Mouse (Mus musculus) C2C12 (cell line): Measurements from ENCODE around the gene S100a3. TPM values are rescaled to one million over a fixed set of nuclear protein-coding genes. Genes with fewer than 3 reads are reported as not detected.

Source experiments
- H3K27me3 ChIP-seq: one replicate; pipeline ENCODE4 v1.6.1; 2011; ENCODE audit not compliant: control insufficient read depth, insufficient read depth, insufficient read length
- H3K36me3 ChIP-seq: one replicate; pipeline ENCODE4 v1.6.1; 2011; ENCODE audit not compliant: control insufficient read depth, insufficient read depth
- H3K4me3 ChIP-seq: one replicate; pipeline ENCODE4 v1.5.1; 2011; ENCODE audit warnings: mild to moderate bottlenecking, control low read depth; ENCODE audit not compliant: poor library complexity, insufficient read depth, severe bottlenecking
- H3K79me2 ChIP-seq: one replicate; pipeline ENCODE4 v1.6.1; 2011; ENCODE audit not compliant: control insufficient read depth, insufficient read depth
- H3K79me3 ChIP-seq: one replicate; pipeline ENCODE4 v1.6.1; 2011; ENCODE audit warnings: low read depth, control low read depth
- H3ac ChIP-seq: one replicate; pipeline ENCODE3; 2011; ENCODE audit warnings: low read depth; ENCODE audit not compliant: control insufficient read depth, insufficient read length
- CEBPB ChIP-seq: IDR thresholded peaks from one replicate; pipeline ENCODE4 v1.6.1; 2011; ENCODE audit warnings: low read depth, mild to moderate bottlenecking, control low read depth, moderate library complexity
- CTCF ChIP-seq: IDR thresholded peaks from one replicate; pipeline ENCODE4 v1.5.1; 2011; ENCODE audit not compliant: control insufficient read depth, insufficient read depth, insufficient read length
- FOSL1 ChIP-seq: IDR thresholded peaks from one replicate; pipeline ENCODE4 v1.8.0; 2011; ENCODE audit warnings: mild to moderate bottlenecking, low read length; ENCODE audit not compliant: poor library complexity, insufficient read depth, severe bottlenecking
- MAX ChIP-seq: IDR thresholded peaks from one replicate; pipeline ENCODE4 v1.6.1; 2011; ENCODE audit warnings: mild to moderate bottlenecking, control low read depth
- MYOD1 ChIP-seq: IDR thresholded peaks from one replicate; pipeline ENCODE4 v1.6.1; 2011; ENCODE audit warnings: low read depth; ENCODE audit not compliant: control insufficient read depth, insufficient read length
- MYOG ChIP-seq: IDR thresholded peaks from one replicate; pipeline ENCODE4 v1.6.1; 2011; ENCODE audit not compliant: control insufficient read depth, insufficient read length; ENCODE audit errors: extremely low read depth
- USF1 ChIP-seq: IDR thresholded peaks from one replicate; pipeline ENCODE4 v1.6.1; 2011; ENCODE audit warnings: low read depth, mild to moderate bottlenecking, control low read depth, moderate library complexity
- polyA plus RNA-seq: library from polyadenylated mRNA; unstranded; fragments of >200 nt; fragmentation: generic; extraction: Trizol; gene quantifications from one replicate; pipeline ENCODE4 v1.2.1, GENCODE M21; 2012; ENCODE audit warnings: missing spikeins

S100a3 gene
- polyA plus RNA-seq, 1 experiment: 22.0 TPM

DNA sequence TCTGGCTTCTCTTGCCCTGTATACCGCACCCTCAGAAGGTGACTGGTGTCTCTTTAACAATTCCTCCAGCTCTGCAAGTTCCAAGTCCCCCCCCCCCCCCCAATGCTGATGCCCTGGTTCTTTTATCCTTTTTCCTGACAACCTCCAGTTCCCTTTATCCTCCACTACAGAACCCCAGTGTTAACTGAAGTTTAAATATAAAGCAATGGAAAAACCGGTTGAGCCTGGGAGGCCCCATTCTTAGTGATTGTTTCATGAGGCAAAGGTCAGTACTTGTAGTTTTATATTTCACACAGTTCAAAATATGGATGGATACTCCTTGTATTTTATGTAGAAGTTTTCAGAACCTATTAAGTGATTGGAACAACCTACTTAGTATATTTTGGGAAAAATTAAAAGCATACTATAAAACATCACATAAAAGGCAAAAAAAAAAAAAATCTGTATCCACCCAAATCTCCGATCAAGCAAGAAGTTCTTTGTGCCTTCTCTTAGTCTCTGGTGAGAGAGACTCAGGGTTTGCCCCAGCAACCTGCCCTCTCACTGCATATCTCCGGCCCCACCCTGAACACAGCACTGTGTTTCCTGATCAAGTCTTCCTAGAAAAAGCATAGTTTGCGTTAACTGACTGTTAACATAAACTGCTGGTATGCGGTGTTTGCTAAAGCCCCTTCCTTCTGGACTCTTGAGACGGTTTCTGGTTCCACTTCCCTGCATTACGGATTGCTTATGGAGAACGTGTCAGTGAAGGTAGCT, 66.1 kb downstream of the S100a3 start:
- Histone ChIP-seq H3K27me3 (no peaks in the 10 kb centered on the region), H3K79me2 (no peaks in the 10 kb centered on the region), H3K79me3 (no peaks in the 10 kb centered on the region), H3ac (no peak overlapping the region), H3K4me3 (no peak overlapping the region), H3K36me3 (peaks cover 4% of the 10 kb centered on the region)
- TF ChIP-seq FOSL1 (no peak), MAX (no peak), CEBPB (no peak), MYOD1 (no peak), MYOG (no peak), USF1 (no peak), CTCF (no peak)

DNA sequence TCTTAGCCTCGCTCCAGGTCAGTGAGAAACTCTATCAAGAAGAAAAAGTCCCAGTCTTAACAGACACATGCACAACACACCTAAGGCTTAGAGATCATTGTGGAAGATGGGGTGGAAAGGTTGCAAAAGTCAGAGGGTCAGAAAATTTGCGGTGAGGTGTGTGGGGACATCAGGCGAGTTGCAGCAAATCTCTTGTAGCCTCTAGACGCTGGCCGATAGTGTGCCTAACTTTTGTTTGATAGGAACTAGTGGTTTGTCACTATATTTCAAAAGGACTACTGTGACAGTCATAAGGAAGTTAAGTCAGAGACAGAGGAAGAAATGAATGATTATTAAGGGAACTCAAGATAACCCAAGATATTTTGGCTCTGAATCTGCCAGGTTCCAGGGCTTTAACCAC, 67.0 kb downstream of the S100a3 start:
- H3ac ChIP-seq: no peak overlapping the region
- H3K79me2 ChIP-seq: no peaks in the 10 kb centered on the region
- H3K79me3 ChIP-seq: no peaks in the 10 kb centered on the region
- TF ChIP-seq USF1 (no peak), CTCF (no peak), MYOG (no peak), MYOD1 (no peak), FOSL1 (no peak), CEBPB (no peak), MAX (no peak)
- peaks cover 4% of the 10 kb centered on the region for H3K36me3 ChIP-seq
- H3K4me3 ChIP-seq: no peak overlapping the region
- no peaks in the 10 kb centered on the region for H3K27me3 ChIP-seq

DNA sequence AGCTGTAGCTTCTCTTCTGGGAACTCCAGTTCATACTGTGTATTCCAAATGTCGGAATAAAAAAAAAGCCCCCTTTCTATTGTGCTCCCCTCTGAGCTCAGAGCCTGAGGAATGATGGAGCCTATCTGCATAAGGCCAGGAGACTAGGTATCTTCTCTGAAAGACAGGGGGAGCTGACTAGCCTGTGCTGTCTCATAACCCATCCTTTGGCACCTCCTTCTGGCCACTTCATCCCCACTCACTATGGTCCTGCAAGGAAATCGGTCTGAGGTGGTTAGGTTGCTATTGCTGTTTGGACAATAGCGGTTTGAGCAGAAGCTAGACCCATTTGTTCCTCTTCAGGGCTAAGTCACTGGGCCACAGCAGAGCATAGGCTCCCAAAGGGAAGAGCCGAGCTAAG, 67.4 kb downstream of the S100a3 start:
- Histone ChIP-seq H3K4me3 (no peak overlapping the region), H3K27me3 (no peaks in the 10 kb centered on the region), H3K36me3 (peaks cover 4% of the 10 kb centered on the region), H3K79me2 (no peaks in the 10 kb centered on the region), H3ac (no peak overlapping the region), H3K79me3 (no peaks in the 10 kb centered on the region)
- TF ChIP-seq CTCF (peak; percentile 92), MAX (no peak)

DNA sequence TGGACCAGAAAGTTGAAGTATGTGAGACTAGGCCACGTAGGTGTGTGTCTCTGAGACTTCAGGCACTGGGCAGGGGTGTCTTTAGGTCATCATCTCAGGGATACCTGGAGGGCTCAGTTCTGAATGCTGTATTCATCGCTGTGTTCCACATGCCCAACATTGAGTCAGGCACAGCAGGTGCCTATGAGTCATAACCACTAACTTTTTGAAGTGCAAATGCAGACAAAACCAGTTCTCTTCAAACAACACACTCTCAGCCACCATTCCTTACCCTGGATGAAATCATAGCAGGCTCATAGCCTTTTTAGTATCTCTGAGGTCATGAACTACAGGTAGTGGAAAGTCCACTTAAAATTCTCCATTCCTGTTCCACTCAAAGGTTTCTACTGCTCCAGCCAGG, 68.9 kb downstream of the S100a3 start:
- no peak overlapping the region for H3ac ChIP-seq
- H3K27me3 ChIP-seq: no peaks in the 10 kb centered on the region
- no peak overlapping the region for H3K4me3 ChIP-seq
- no peaks in the 10 kb centered on the region for H3K79me3 ChIP-seq
- TF ChIP-seq MYOD1: peak; percentile 21
- no peak for TF ChIP-seq CTCF
- H3K79me2 ChIP-seq: no peaks in the 10 kb centered on the region
- H3K36me3 ChIP-seq: no peaks in the 10 kb centered on the region

DNA sequence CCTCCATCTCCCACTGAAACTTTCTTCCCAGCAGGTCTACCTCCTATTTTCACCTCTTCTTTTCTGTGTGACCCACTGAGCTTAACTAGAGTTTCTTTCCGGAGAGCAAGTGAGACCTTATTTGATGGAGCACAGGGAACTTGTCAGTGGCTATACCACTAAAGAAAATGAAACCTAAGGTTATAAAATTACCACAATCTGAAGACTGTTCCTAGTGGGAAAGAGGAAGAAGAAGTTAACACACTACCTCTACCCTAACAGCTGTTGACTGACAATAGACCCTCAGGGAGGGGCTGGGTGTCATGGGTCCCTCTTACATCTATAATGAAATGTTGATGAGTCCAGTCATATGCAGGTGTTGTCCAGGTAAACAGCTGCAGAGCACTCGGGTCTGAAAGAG, 71.6 kb downstream of the S100a3 start:
- no peaks in the 10 kb centered on the region for H3K79me3 ChIP-seq
- no peaks in the 10 kb centered on the region for H3K36me3 ChIP-seq
- H3K79me2 ChIP-seq: no peaks in the 10 kb centered on the region
- H3K4me3 ChIP-seq: no peak overlapping the region
- no peak overlapping the region for H3ac ChIP-seq
- TF ChIP-seq FOSL1 (no peak), CTCF (no peak), MAX (no peak), MYOG (no peak), CEBPB (no peak), USF1 (no peak), MYOD1 (no peak)
- no peaks in the 10 kb centered on the region for H3K27me3 ChIP-seq

DNA sequence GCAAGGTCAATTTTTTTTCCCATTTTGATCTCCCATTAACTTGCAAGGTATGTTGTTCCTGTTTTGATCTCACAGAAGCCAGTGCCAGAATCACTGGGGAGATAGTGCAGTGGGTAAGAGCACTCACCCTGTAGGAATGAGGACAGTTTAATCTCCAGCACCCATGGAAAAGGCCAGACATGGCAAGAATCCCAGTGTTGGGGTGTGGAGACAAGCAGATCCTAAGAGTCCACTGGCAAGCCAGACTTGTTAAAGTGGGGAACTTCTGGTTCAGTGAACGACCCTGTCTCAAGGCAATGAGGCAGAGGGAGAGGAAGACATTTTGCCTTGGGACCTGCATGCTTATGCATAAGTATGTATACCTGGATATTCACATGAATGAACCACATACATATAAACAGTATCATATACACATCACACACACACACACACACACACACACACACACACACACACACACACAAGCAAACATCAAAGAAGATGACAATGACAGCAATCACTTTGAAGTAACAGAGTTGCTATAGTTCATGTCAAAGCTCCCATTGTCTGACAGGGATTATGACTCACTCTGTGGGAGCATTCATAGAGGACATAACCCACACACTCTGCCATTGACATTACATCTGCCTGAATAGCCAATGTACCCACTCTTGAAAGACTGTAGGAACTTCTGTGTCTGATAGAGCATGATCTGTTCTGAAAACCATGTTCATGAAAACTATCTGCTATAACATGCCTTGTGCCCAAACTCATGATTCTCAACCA, 78.3 kb downstream of the S100a3 start:
- Histone ChIP-seq H3K79me2 (no peaks in the 10 kb centered on the region), H3ac (no peak overlapping the region), H3K27me3 (no peaks in the 10 kb centered on the region), H3K4me3 (no peak overlapping the region), H3K79me3 (no peaks in the 10 kb centered on the region), H3K36me3 (no peaks in the 10 kb centered on the region)
- no peak for TF ChIP-seq USF1
- no peak for TF ChIP-seq MYOG
- no peak for TF ChIP-seq MYOD1
- TF ChIP-seq CEBPB: no peak
- TF ChIP-seq FOSL1: no peak
- no peak for TF ChIP-seq CTCF
- no peak for TF ChIP-seq MAX
